Mouse (Mus musculus): ENCODE measurements around the gene Dgkq.

- TF ChIP-seq CTCF (IDR thresholded peaks at IDR 0.05 in 2 of 3, conservative IDR thresholded peaks at IDR 0.05 in 1 of 3; ENCODE audit: control insufficient read depth in 1 of 3, insufficient read depth in 1 of 3, low read depth in 2 of 3, low read length in 3 of 3, poor library complexity in 1 of 3, severe bottlenecking in 1 of 3) (peak; percentile 52 to 70 (median 67)), UBTF (IDR thresholded peaks at IDR 0.05; ENCODE audit: borderline replicate concordance, insufficient read depth, low read depth, low read length) (no peak), POLR2A (IDR thresholded peaks at IDR 0.05; ENCODE audit: control insufficient read depth in 1 of 2, insufficient read depth in 1 of 2, low read depth in 1 of 2, low read length in 2 of 2, poor library complexity in 1 of 2) (no peak), EP300 (IDR thresholded peaks at IDR 0.05; ENCODE audit: low read depth in 1 of 2, low read length in 2 of 2) (no peak)
These were observed 10.4 kb upstream of the Dgkq start for GRCm38 (mm10) chr5:108679909-108680308.

Data from MEL (cell line).